ENCODE assay signal across 14 mouse cellular contexts in genomic region chr17:65773617-65774016, GRCm38 (mm10). TPM values are rescaled to one million over a fixed set of nuclear protein-coding genes. Genes with fewer than 3 reads are reported as not detected.
DNase-seq lines count a peak whose midpoint lies in the region; ATAC-seq and TF ChIP-seq lines count a peak whose summit lies in the region.
"Had no signal": no experiment of that assay in that cellular context is flagged by ENCODE, and none has a peak within 500 bp of the region (broad histone marks: within the 10 kb centered on the region; RNA-seq: fewer than 3 reads in every experiment).

No protein-coding gene starts in this region.

- H3K9ac ChIP-seq in heart, postnatal 0 days (replicated peaks; ENCODE audit: low read depth, low read length), result no peak overlapping the region
- H3K9ac ChIP-seq in lung, embryonic 14.5 days, result no peak overlapping the region
- H3K9ac ChIP-seq: embryonic facial prominence, embryonic 13.5 days; lung, embryonic 15.5 days had no signal

- no peak for TF ChIP-seq EP300 in heart, postnatal 0 days (IDR thresholded peaks at IDR 0.05; ENCODE audit: low read depth)

- H3K4me1 ChIP-seq in heart, postnatal 0 days (ENCODE audit: control insufficient read depth, insufficient read depth), result peaks cover 17% of the 10 kb centered on the region
- H3K4me1 ChIP-seq in lung, embryonic 14.5 days (ENCODE audit: insufficient read depth), result peaks cover 7% of the 10 kb centered on the region; the same call in 1 of the 2 replicates
- peaks cover 11% of the 10 kb centered on the region for H3K4me1 ChIP-seq in G1E (ENCODE audit: insufficient read depth, low read depth, low read length)
- peaks cover 26% of the 10 kb centered on the region for H3K4me1 ChIP-seq in small intestine, adult 2 months (ENCODE audit: control insufficient read depth, insufficient read depth, insufficient read length, low read length)

- no peak overlapping the region for H3K4me2 ChIP-seq in heart, postnatal 0 days (ENCODE audit: low read depth, low read length)
- H3K4me2 ChIP-seq in lung, embryonic 14.5 days, result no peak overlapping the region

- WGBS in heart, postnatal 0 days, result 65% methylated on average over 4 of the region's 4 CpGs
- WGBS in lung, embryonic 14.5 days, result 64% methylated on average over 4 of the region's 4 CpGs
- 59% methylated on average over 4 of the region's 4 CpGs for WGBS in small intestine, adult 2 months

- no peak overlapping the region for H3K4me3 ChIP-seq in heart, postnatal 0 days (ENCODE audit: low read depth, low read length)
- no peak overlapping the region for H3K4me3 ChIP-seq in lung, embryonic 14.5 days (ENCODE audit: low read depth, low read length)
- no peak overlapping the region for H3K4me3 ChIP-seq in G1E (ENCODE audit: low read depth, low read length)
- H3K4me3 ChIP-seq in small intestine, adult 2 months (ENCODE audit: low read depth, low read length), result no peak overlapping the region

- no peak for TF ChIP-seq POLR2A in small intestine, adult 2 months (IDR thresholded peaks at IDR 0.05; ENCODE audit: low read depth, low read length)

- no peaks in the 10 kb centered on the region for H3K27me3 ChIP-seq in heart, postnatal 0 days (ENCODE audit: control insufficient read depth, insufficient read depth, low read length)
- no peaks in the 10 kb centered on the region for H3K27me3 ChIP-seq in lung, embryonic 14.5 days (ENCODE audit: insufficient read depth, low read length)
- H3K27me3 ChIP-seq in G1E (ENCODE audit: insufficient read depth, low read length), result peaks cover 40% of the 10 kb centered on the region
- no peaks in the 10 kb centered on the region for H3K27me3 ChIP-seq in small intestine, adult 2 months (ENCODE audit: control insufficient read depth, insufficient read depth, low read length)
- H3K27me3 ChIP-seq: embryonic facial prominence, embryonic 13.5 days; forebrain, embryonic 15.5 days; hindbrain, embryonic 12.5 days; lung, embryonic 15.5 days had no signal

- peak; percentile 17 for DNase-seq in heart, postnatal 0 days (ENCODE audit: low spot score)
- DNase-seq in heart, adult 11 months, result no peak
- DNase-seq in lung, embryonic 14.5 days, result peak; percentile 19
- no peak for DNase-seq in lung, postnatal 10 days
- DNase-seq in G1E (ENCODE audit: low spot score), result no peak
- DNase-seq: adrenal gland, adult 8-10 months; cerebellum, adult 18-20 months; thymus, adult 2 months had no signal

- no peaks in the 10 kb centered on the region for H3K36me3 ChIP-seq in heart, postnatal 0 days (replicated peaks; ENCODE audit: control insufficient read depth, insufficient read depth, low read length)
- no peaks in the 10 kb centered on the region for H3K36me3 ChIP-seq in lung, embryonic 14.5 days (ENCODE audit: insufficient read depth)
- no peaks in the 10 kb centered on the region for H3K36me3 ChIP-seq in G1E (replicated peaks)
- no peaks in the 10 kb centered on the region for H3K36me3 ChIP-seq in small intestine, adult 2 months (ENCODE audit: control insufficient read depth, insufficient read depth, low read length)
- H3K36me3 ChIP-seq: embryonic facial prominence, embryonic 13.5 days; forebrain, embryonic 15.5 days; hindbrain, embryonic 12.5 days; lung, embryonic 15.5 days had no signal

- H3K9me3 ChIP-seq in heart, postnatal 0 days (replicated peaks; ENCODE audit: control insufficient read depth, low read length), result no peaks in the 10 kb centered on the region
- H3K9me3 ChIP-seq in lung, embryonic 14.5 days (ENCODE audit: low read depth, low read length), result no peaks in the 10 kb centered on the region
- H3K9me3 ChIP-seq in G1E (replicated peaks), result no peaks in the 10 kb centered on the region
- H3K9me3 ChIP-seq: embryonic facial prominence, embryonic 13.5 days; forebrain, embryonic 15.5 days; hindbrain, embryonic 12.5 days; lung, embryonic 15.5 days had no signal

- no peak overlapping the region for H3K27ac ChIP-seq in heart, postnatal 0 days (ENCODE audit: low read depth)
- no peak overlapping the region for H3K27ac ChIP-seq in lung, embryonic 14.5 days (ENCODE audit: low read depth)
- peak overlapping the region; percentile 91 for H3K27ac ChIP-seq in small intestine, adult 2 months (ENCODE audit: insufficient read depth, low read depth, low read length)
- H3K27ac ChIP-seq: embryonic facial prominence, embryonic 13.5 days; hindbrain, embryonic 12.5 days; lung, embryonic 15.5 days had no signal

- no peak for ATAC-seq in heart, postnatal 0 days (ENCODE audit: insufficient read depth, low read depth)
- no peak for ATAC-seq in lung, embryonic 14.5 days (ENCODE audit: insufficient read depth)
- ATAC-seq in G1E (ENCODE audit: extremely low read depth, insufficient number of reproducible peaks, low FRiP score, poor library complexity, severe bottlenecking), result peak; percentile 15; the same call in 1 of the 2 replicates
- ATAC-seq in activated CD4-positive, CD25-positive, alpha-beta regulatory T cell, adult 4 months, result no peak

- no peak for TF ChIP-seq CTCF in heart, postnatal 0 days (IDR thresholded peaks at IDR 0.05; ENCODE audit: low read depth)
- peak; percentile 18; the same call in 1 of the 2 replicates for TF ChIP-seq CTCF in lung, embryonic 14.5 days (IDR thresholded peaks at IDR 0.05; ENCODE audit: low read depth)
- no peak for TF ChIP-seq CTCF in G1E (IDR thresholded peaks at IDR 0.05; ENCODE audit: low read depth, low read length)
- peak; percentile 45; the same call in 1 of the 2 replicates for TF ChIP-seq CTCF in small intestine, adult 2 months (IDR thresholded peaks at IDR 0.05; ENCODE audit: extremely low read depth, insufficient read length, insufficient replicate concordance, low read depth, low read length)

RNA-seq across cellular contexts. Expression of gene Rab31, which starts 1.1 kb away (rescaled TPM):
- 38.1 and 44.1 TPM in 2 replicates for total RNA-seq in heart, postnatal 0 days (2014; rRNA removed; ENCODE audit: low replicate concordance)
- polyA plus RNA-seq in heart, postnatal 0 days (2015; fragmentation: Nextera tagmentation; extraction: Ambion mirVana), result 20.7 and 22.5 TPM in 2 replicates
- polyA plus RNA-seq in lung, embryonic 14.5 days (2014; fragmentation: Nextera tagmentation; extraction: Ambion mirVana), result 46.7 and 49.4 TPM in 2 replicates
- total RNA-seq in G1E (2014; fragmentation: Nextera tagmentation) (1.3 and 1.7 TPM in 2 replicates), G1E (2017) (1.5 and 1.6 TPM in 2 replicates)
- polyA plus RNA-seq in G1E (2012), result 0.06 and 0.20 TPM in 2 replicates
- polyA plus RNA-seq in small intestine, adult 2 months (2012; rRNA removed), result 4.6 and 7.8 TPM in 2 replicates
- polyA plus RNA-seq in activated CD4-positive, CD25-positive, alpha-beta regulatory T cell, adult 4 months (2017; shearing (Covaris generic)), result 1 to 10 TPM; 2.6 to 3.0 TPM

RNA-seq across cellular contexts. Expression of gene Ppp4r1, which starts 8.8 kb away (rescaled TPM):
- total RNA-seq in heart, postnatal 0 days (2014; rRNA removed; ENCODE audit: low replicate concordance), result 29.2 and 52.4 TPM in 2 replicates
- 19.5 and 22.0 TPM in 2 replicates for polyA plus RNA-seq in heart, postnatal 0 days (2015; fragmentation: Nextera tagmentation; extraction: Ambion mirVana)
- polyA plus RNA-seq in lung, embryonic 14.5 days (2014; fragmentation: Nextera tagmentation; extraction: Ambion mirVana), result 50.6 and 51.5 TPM in 2 replicates
- total RNA-seq in G1E (2014; fragmentation: Nextera tagmentation), result 29.1 and 33.0 TPM in 2 replicates
- 32.8 and 33.3 TPM in 2 replicates for total RNA-seq in G1E (2017)
- 11.3 and 20.0 TPM in 2 replicates for polyA plus RNA-seq in G1E (2012)
- 26.2 and 57.7 TPM in 2 replicates for polyA plus RNA-seq in small intestine, adult 2 months (2012; rRNA removed)
- 10 to 100 TPM; 20.0 to 21.8 TPM for polyA plus RNA-seq in activated CD4-positive, CD25-positive, alpha-beta regulatory T cell, adult 4 months (2017; shearing (Covaris generic))

Comparison
In these comparisons a context has a peak if more than half of its experiments do, and no peak if none do; other contexts are left out.
1. DNase-seq: peak in heart, postnatal 0 days (single experiment) and lung, embryonic 14.5 days (single experiment); none in heart, adult 11 months (single experiment), lung, postnatal 10 days (single experiment) and G1E (single experiment).
2. CTCF ChIP-seq: peak in lung, embryonic 14.5 days (single experiment) and small intestine, adult 2 months (single experiment); none in heart, postnatal 0 days (single experiment) and G1E (single experiment).